Mouse (Mus musculus) G1E (cell line): ENCODE data around the gene Sorl1.

Experiments
- CTCF ChIP-seq: IDR thresholded peaks from 2 replicates; pipeline ENCODE4 v1.5.1; 2012; ENCODE audit warnings: low read depth, low read length, inconsistent platforms, mixed read lengths
- GATA1 ChIP-seq: IDR thresholded peaks from 2 replicates; pipeline ENCODE4 v1.6.1; 2012; ENCODE audit warnings: borderline replicate concordance, low read length, inconsistent platforms, mixed read lengths
- GATA2 ChIP-seq: IDR thresholded peaks from 2 replicates; pipeline ENCODE4 v1.6.1; 2012; ENCODE audit warnings: low read depth, low read length, inconsistent platforms, borderline replicate concordance
- POLR2AphosphoS5 ChIP-seq: IDR thresholded peaks from 2 replicates; pipeline ENCODE4 v1.6.1; 2012; ENCODE audit warnings: low read depth, low read length, inconsistent platforms; ENCODE audit not compliant: insufficient replicate concordance
- TAL1 ChIP-seq: conservative IDR thresholded peaks from 2 replicates; pipeline ENCODE4 v1.6.1; 2012; ENCODE audit warnings: low read depth, low read length, inconsistent platforms, mixed read lengths

- TF ChIP-seq CTCF (no peak), GATA1 (no peak), TAL1 (no peak), POLR2AphosphoS5 (no peak), GATA2 (no peak)
Observed at GRCm38 (mm10) chr9:42055378-42055777, 68.7 kb downstream of the Sorl1 start.
